Mouse (Mus musculus): ENCODE measurements around the gene Chrne.

Gene Chrne

GRCm38 (mm10) chr11:70623053-70623742 is 4.2 kb upstream of the Chrne start:
- DNase-seq, result no peak

GRCm38 (mm10) chr11:70621972-70622814 is 3.2 kb upstream of the Chrne start:
- peak; percentile 47 for DNase-seq

- no peak for DNase-seq
Observed at GRCm38 (mm10) chr11:70615516-70616093, 3.4 kb downstream of the Chrne start, which contains the start of gene 4930544D05Rik. Gene 4930544D05Rik, plus strand, starts transcription at chr11:70615848.

GRCm38 (mm10) chr11:70615074-70615473 is 3.9 kb downstream of the Chrne start:
- peak; percentile 85 for DNase-seq

GRCm38 (mm10) chr11:70612505-70612904 is 6.5 kb downstream of the Chrne start:
- DNase-seq, result no peak

- DNase-seq, result no peak
Observed at GRCm38 (mm10) chr11:70610752-70611151, 8.3 kb downstream of the Chrne start.

- peak; percentile 35 for DNase-seq
Observed at GRCm38 (mm10) chr11:70608381-70609066, 10.5 kb downstream of the Chrne start.

GRCm38 (mm10) chr11:70607611-70608010 is 11.4 kb downstream of the Chrne start:
- DNase-seq, result no peak

- no peak for DNase-seq
Observed at GRCm38 (mm10) chr11:70606717-70607116, 12.3 kb downstream of the Chrne start.

- peak; percentile 84 for DNase-seq
Observed at GRCm38 (mm10) chr11:70605024-70605566, 13.9 kb downstream of the Chrne start.

GRCm38 (mm10) chr11:70598451-70598953 is 20.5 kb downstream of the Chrne start:
- no peak for DNase-seq

- DNase-seq, result no peak
Observed at GRCm38 (mm10) chr11:70597301-70597700, 21.7 kb downstream of the Chrne start.

GRCm38 (mm10) chr11:70596094-70596493 is 22.9 kb downstream of the Chrne start:
- DNase-seq, result no peak

- no peak for DNase-seq
Observed at GRCm38 (mm10) chr11:70595638-70596037, 23.4 kb downstream of the Chrne start.

GRCm38 (mm10) chr11:70594253-70594989 is 24.6 kb downstream of the Chrne start:
- peak; percentile 69 for DNase-seq

GRCm38 (mm10) chr11:70591733-70592132 is 27.3 kb downstream of the Chrne start:
- no peak for DNase-seq

GRCm38 (mm10) chr11:70586954-70587353 is 32.1 kb downstream of the Chrne start:
- DNase-seq, result no peak

GRCm38 (mm10) chr11:70586261-70586660 is 32.8 kb downstream of the Chrne start:
- DNase-seq, result no peak

- DNase-seq, result peak; percentile 79
Observed at GRCm38 (mm10) chr11:70585457-70585856, 33.6 kb downstream of the Chrne start.

- no peak for DNase-seq
Observed at GRCm38 (mm10) chr11:70583775-70584174, 35.2 kb downstream of the Chrne start.

GRCm38 (mm10) chr11:70583022-70583714 is 35.8 kb downstream of the Chrne start:
- DNase-seq, result no peak

All from lung, postnatal 10 days (tissue).